Mouse (Mus musculus) testis, adult 2 months (tissue): ENCODE results near the gene Gpr89. TPM values are rescaled to one million over a fixed set of nuclear protein-coding genes. Genes with fewer than 3 reads are reported as not detected.

Source experiments
- H3K27ac ChIP-seq: fragments of 200-500 bp; 2 replicates; pipeline ENCODE4 v1.5.1; 2012; ENCODE audit warnings: low read depth, low read length; ENCODE audit not compliant: control insufficient read depth, insufficient read depth
- H3K27me3 ChIP-seq: fragments of 200-500 bp; 2 replicates; pipeline ENCODE4 v1.6.1; 2012; ENCODE audit warnings: mild to moderate bottlenecking, low read length, moderate library complexity; ENCODE audit not compliant: control insufficient read depth, insufficient read depth
- H3K36me3 ChIP-seq: fragments of 200-500 bp; 2 replicates; pipeline ENCODE4 v1.6.1; 2012; ENCODE audit warnings: mild to moderate bottlenecking, low read length; ENCODE audit not compliant: control insufficient read depth, insufficient read depth
- H3K4me1 ChIP-seq: fragments of 200-500 bp; 2 replicates; pipeline ENCODE4 v1.6.1; 2012; ENCODE audit warnings: low read length; ENCODE audit not compliant: control insufficient read depth, insufficient read depth
- H3K4me3 ChIP-seq: fragments of 200-500 bp; 2 replicates; pipeline ENCODE4 v1.5.1; 2012; ENCODE audit warnings: low read depth, mild to moderate bottlenecking, low read length, moderate library complexity, mixed read lengths; ENCODE audit not compliant: control insufficient read depth
- CTCF ChIP-seq: fragments of 200-500 bp; IDR thresholded peaks from 2 replicates; pipeline ENCODE4 v1.5.1; 2012; ENCODE audit warnings: low read depth, mild to moderate bottlenecking, inconsistent platforms, low read length, moderate library complexity; ENCODE audit not compliant: control insufficient read depth, insufficient read depth, insufficient replicate concordance
- POLR2A ChIP-seq: fragments of 200-500 bp; IDR thresholded peaks from 2 replicates; pipeline ENCODE4 v1.6.1; 2012; ENCODE audit warnings: low read depth, mild to moderate bottlenecking, inconsistent platforms, low read length, moderate library complexity; ENCODE audit not compliant: control insufficient read depth
- polyA plus RNA-seq: library from polyadenylated mRNA; depleted of rRNA; stranded (reverse); fragments of >200 nt; gene quantifications from 2 replicates; pipeline ENCODE4 v1.2.3, GENCODE M21; 2012; rRNA removed

The Gpr89 gene
- polyA plus RNA-seq, 1 experiment, result 24.3 TPM

GRCm38 (mm10) chr3:96829856-96830255 is 75.3 kb downstream of the Gpr89 start:
- Histone ChIP-seq H3K36me3 (no peaks in the 10 kb centered on the region), H3K27ac (no peak overlapping the region), H3K4me1 (peaks cover 3% of the 10 kb centered on the region; the same call in 1 of the 2 replicates), H3K27me3 (no peaks in the 10 kb centered on the region), H3K4me3 (peak overlapping the region; percentile 79)
- TF ChIP-seq POLR2A (no peak), CTCF (no peak)

GRCm38 (mm10) chr3:96828984-96829383 is 76.2 kb downstream of the Gpr89 start, which contains the start of the genes Pdzk1 and Cd160:
Gene Pdzk1 (plus strand): TSS chr3:96829284.
Gene Cd160 (minus strand): TSS chr3:96829351.
- Histone ChIP-seq H3K27ac (no peak within 1 kb of the TSS), H3K4me1 (peaks cover 3% of the 10 kb centered on the region; the same call in 1 of the 2 replicates), H3K27me3 (no peaks in the 10 kb centered on the region), H3K4me3 (peak within 1 kb of the TSS; percentile 79), H3K36me3 (no peaks in the 10 kb centered on the region)
- TF ChIP-seq POLR2A (no peak), CTCF (no peak)

- no peak overlapping the region for H3K27ac ChIP-seq
- peak overlapping the region; percentile 2; the same call in 1 of the 2 replicates for H3K4me3 ChIP-seq
- H3K4me1 ChIP-seq, result peaks cover 3% of the 10 kb centered on the region; the same call in 1 of the 2 replicates
- no peaks in the 10 kb centered on the region for H3K27me3 ChIP-seq
- TF ChIP-seq POLR2A (no peak), CTCF (no peak)
- no peaks in the 10 kb centered on the region for H3K36me3 ChIP-seq
Observed at GRCm38 (mm10) chr3:96828308-96828864, 76.8 kb downstream of the Gpr89 start.

GRCm38 (mm10) chr3:96825261-96825660 is 79.9 kb downstream of the Gpr89 start:
- Histone ChIP-seq H3K27ac (no peak overlapping the region), H3K4me3 (no peak overlapping the region), H3K27me3 (no peaks in the 10 kb centered on the region)

GRCm38 (mm10) chr3:96824614-96825013 is 80.5 kb downstream of the Gpr89 start:
- no peak for TF ChIP-seq CTCF
- TF ChIP-seq POLR2A, result no peak
- Histone ChIP-seq H3K27me3 (no peaks in the 10 kb centered on the region), H3K27ac (no peak overlapping the region), H3K4me1 (peaks cover 3% of the 10 kb centered on the region; the same call in 1 of the 2 replicates), H3K36me3 (no peaks in the 10 kb centered on the region), H3K4me3 (no peak overlapping the region)

More at GRCm38 (mm10) chr3:96825261-96825660, 79.9 kb downstream of the Gpr89 start:
- Histone ChIP-seq H3K4me1 (peaks cover 3% of the 10 kb centered on the region; the same call in 1 of the 2 replicates), H3K36me3 (no peaks in the 10 kb centered on the region)
- TF ChIP-seq CTCF (no peak), POLR2A (no peak)

DNA sequence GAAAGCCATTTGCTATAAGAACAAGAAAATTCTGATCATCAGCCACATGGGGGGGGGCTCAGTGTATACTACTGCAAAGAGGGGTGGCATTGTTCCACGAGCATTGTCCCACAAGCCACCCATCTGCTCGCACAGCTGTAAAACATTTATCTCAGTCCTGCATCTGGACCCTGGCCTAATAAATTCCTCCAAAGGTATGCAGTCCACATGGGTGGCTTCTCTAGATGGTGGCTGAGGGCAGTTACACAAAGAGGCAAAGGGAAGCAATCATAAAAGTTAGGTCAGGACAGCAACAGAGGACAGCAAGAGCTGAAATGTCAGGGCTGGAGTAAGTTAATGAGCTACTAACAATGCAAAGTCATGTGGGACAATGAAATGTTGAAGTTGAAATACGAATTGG is 81.4 kb downstream of the Gpr89 start:
- Histone ChIP-seq H3K36me3 (no peaks in the 10 kb centered on the region), H3K4me3 (no peak overlapping the region), H3K27ac (no peak overlapping the region), H3K27me3 (no peaks in the 10 kb centered on the region), H3K4me1 (no peaks in the 10 kb centered on the region)
- TF ChIP-seq POLR2A, result no peak
- no peak for TF ChIP-seq CTCF

DNA sequence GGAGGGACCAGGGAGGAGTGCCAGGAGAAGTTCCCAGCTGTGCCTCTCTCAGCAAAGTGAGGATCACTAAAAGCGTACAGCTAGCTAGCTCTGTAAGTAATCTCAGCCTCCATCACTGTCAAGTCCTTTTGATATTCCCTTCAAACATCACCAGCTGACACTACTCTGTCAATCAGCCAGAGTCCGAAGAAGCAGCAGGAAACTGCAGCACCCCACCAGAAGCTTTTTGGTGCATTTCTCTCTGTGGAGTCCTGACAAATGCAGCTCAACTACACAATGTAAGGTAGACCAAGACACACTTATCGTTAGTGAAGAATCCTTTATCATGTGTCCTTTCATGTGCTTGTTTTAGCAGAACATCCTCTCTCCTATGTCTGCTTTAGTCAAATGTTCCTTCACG is 83.6 kb downstream of the Gpr89 start:
- TF ChIP-seq CTCF, result no peak
- TF ChIP-seq POLR2A, result no peak
- no peaks in the 10 kb centered on the region for H3K27me3 ChIP-seq
- no peaks in the 10 kb centered on the region for H3K36me3 ChIP-seq
- no peak overlapping the region for H3K27ac ChIP-seq
- no peaks in the 10 kb centered on the region for H3K4me1 ChIP-seq
- no peak overlapping the region for H3K4me3 ChIP-seq

DNA sequence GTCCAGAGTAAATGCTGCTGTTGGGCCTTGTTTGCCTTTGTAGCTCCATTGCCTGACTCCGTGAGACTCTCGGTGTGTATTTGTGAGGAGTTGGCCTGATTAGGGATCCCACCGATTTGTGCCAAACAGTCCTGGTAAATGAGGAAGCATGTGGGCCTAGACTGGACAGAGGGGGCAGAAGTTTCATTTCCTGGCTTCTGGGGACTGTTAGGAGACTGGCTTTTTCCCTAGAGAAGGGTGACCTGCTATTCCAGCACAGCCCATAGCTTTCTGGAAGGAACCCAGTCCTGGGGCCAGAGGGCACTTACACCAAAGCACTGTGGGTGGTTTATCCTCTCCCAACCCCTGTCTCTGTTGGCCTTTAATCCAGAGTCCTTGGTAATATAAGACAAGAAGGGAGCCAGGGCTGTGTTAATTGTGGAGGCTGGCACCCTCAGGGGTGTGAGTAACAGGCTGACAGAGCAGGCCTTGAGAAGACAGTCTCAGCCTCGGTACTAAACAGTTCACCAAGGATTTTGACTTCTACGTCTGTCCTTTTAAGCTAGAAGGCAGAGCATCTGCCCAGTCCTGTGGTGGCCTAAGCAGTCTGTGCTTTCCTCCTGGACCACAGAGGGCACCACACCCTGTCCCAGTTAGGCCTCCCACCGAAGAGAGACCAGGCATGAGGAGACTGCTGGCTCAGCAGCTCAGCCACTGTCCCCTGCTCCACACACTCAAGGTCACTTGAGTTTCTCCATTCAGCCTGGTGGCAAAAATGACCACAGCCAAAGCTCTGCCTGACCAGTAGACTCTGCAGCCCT is 84.8 kb downstream of the Gpr89 start:
- H3K36me3 ChIP-seq, result no peaks in the 10 kb centered on the region
- no peaks in the 10 kb centered on the region for H3K27me3 ChIP-seq
- H3K4me3 ChIP-seq, result no peak overlapping the region
- no peak for TF ChIP-seq POLR2A
- no peak for TF ChIP-seq CTCF
- no peaks in the 10 kb centered on the region for H3K4me1 ChIP-seq
- no peak overlapping the region for H3K27ac ChIP-seq

Other genes with a start within 250 kb of the Gpr89 start
- gene Ankrd35, start 235.2 kb downstream of the Gpr89 start, polyA plus RNA-seq, result 0.48 and 0.52 TPM in 2 replicates
- gene Pias3, start 209.0 kb downstream of the Gpr89 start, polyA plus RNA-seq, result 6.9 and 7.2 TPM in 2 replicates
- 2.1 TPM in 2 replicates for gene Nudt17, start 196.8 kb downstream of the Gpr89 start, polyA plus RNA-seq
- gene Polr3c, start 177.7 kb downstream of the Gpr89 start, polyA plus RNA-seq, result 40.1 and 40.4 TPM in 2 replicates
- gene Rnf115, start 177.7 kb downstream of the Gpr89 start, polyA plus RNA-seq, result 8.4 and 9.4 TPM in 2 replicates
- 132 and 143 TPM in 2 replicates for gene Pdzk1, start 76.1 kb downstream of the Gpr89 start, polyA plus RNA-seq
- not detected in 2 replicates for gene Cd160, start 76.0 kb downstream of the Gpr89 start, polyA plus RNA-seq
- gene Gja5, start 653 bp downstream of the Gpr89 start, polyA plus RNA-seq, result 0.26 and 0.46 TPM in 2 replicates
- gene Gja8, start 20.7 kb upstream of the Gpr89 start, polyA plus RNA-seq, result 0.19 and 0.23 TPM in 2 replicates